Mouse (Mus musculus) kidney, adult 2 months (tissue): Measurements from ENCODE around the gene Fibcd1.

Source experiments
- CTCF ChIP-seq: fragments of 200-500 bp; conservative IDR thresholded peaks from 2 replicates; pipeline ENCODE4 v1.5.1; 2011; ENCODE audit warnings: low read depth, mild to moderate bottlenecking, control low read depth, low read length, moderate library complexity, mixed read lengths; ENCODE audit not compliant: insufficient read depth, insufficient read length
- POLR2A ChIP-seq: fragments of 200-500 bp; IDR thresholded peaks from one replicate; pipeline ENCODE4 v1.6.1; 2011; ENCODE audit warnings: low read depth, low read length, control low read depth

GRCm38 (mm10) chr2:31864891-31865290 is 19.1 kb upstream of the Fibcd1 start:
- no peak for TF ChIP-seq CTCF
- TF ChIP-seq POLR2A = no peak
